Mouse (Mus musculus) T-cell, adult 2 months (primary cell): Measurements from ENCODE around the gene Hbq1b.

Source experiments
- DNase-seq: peaks from one replicate; pipeline ENCODE4 v3.0.0; 2022; ENCODE audit warnings: low spot score

The Hbq1b gene

DNA sequence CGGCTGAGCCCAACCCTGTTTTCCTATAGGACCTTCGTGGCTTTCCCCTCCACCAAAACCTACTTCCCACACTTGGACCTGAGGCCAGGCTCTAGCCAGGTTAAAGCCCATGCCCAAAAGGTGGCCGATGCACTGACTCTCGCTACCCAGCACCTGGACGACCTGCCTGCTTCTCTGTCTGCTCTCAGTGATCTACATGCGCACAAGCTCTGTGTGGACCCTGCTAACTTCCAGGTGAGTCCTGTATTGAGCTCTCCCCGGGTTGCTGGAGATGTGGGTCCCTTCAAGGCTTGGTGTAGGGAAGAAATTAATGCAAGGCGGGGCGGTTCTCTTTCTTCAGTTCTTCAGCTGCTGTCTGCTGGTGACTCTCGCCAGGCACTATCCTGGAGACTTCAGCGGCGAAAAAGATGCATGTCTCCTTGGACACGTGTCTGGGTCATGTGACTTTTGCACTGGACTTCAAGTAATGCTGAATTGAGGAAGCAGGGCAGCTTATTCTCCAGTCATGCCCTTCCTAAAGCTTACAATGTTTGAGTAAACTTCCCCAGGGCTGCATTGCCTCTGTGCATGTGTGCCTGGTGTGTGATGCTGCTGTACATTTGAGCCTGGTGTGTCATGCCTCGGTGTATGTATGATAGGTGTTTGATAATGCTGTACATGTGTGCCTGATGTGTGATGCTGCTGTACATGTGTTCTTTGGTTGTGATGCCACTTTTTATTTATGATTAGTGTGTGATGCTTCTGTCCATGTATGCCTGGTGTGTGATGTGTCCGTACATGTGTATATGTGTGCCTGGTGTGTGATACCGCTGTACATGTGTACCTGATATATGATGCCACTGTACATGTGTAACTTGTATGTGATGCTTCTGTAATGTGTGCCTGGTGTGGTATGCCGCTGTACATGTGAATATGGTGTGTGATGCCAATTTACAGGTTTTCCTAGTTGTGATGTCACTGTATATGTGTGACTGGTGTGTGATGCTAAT lies 13.8 kb downstream of the Hbq1b start:
- no peak for DNase-seq

DNA sequence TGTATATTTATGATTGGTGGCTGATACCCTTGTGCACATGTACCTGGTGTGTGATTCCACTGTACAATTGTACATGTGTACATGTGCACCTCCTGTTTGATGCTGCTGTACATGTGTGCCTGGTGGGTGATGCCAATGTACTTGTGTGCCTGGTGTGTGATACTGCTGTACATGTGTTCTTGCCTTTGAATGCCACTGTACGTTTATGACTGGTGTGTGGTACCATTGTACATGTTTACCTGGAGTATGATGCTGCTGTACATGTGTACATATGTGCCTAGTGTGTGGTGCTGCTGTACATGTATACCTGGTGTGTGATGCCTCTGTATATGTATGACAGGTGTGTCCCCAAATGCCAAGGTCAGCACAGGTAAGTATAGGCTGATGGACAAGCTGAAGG lies 14.7 kb downstream of the Hbq1b start:
- no peak for DNase-seq

DNA sequence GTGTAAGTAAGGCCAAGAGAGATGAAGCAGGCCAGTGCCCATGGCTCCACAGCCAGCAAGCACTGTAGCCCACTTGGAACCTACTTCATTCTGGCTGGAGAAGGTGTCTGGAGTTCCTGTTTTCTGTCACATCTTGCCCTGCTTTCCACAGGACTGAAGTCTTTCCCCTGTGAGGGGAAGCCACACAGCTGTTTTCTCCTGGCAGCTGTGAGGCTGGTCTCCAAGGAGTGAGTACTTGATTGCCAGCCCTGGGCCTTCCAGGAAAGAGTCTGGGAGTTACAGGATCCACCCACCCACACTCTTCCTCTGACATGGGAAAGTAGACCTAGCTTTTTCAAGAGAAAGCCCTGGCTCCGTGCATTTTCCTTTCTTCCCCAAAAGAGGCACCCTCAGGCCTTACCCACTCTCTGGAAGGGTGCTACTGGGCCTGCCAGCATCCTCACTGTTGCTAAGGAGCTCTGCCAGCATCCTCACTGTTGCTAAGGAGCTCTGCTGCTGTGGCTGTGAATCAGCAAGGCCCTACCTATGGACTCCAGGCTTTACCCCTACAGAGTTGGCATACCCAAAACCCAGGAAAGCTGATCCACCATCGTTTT lies 16.2 kb downstream of the Hbq1b start:
- DNase-seq = no peak

DNA sequence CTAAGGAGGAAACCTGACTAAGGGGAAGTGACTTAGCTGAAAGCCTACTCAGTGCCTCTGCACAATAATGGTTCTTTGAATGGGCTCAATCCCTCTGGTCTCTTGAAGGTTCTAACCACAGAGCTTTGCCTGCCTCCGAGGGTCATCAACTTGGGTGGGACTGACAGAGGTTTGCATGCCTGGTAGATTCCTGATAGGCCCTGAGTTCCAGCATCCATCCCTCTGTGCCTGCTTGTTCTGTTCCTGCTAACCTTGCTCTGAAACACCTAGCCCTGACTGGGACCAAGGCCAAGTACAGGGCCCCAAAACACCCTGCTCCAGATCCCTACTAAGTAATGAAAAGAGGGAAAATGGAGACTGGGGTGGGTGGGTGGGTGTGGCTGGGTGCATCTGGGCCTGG lies 16.7 kb downstream of the Hbq1b start:
- no peak for DNase-seq

DNA sequence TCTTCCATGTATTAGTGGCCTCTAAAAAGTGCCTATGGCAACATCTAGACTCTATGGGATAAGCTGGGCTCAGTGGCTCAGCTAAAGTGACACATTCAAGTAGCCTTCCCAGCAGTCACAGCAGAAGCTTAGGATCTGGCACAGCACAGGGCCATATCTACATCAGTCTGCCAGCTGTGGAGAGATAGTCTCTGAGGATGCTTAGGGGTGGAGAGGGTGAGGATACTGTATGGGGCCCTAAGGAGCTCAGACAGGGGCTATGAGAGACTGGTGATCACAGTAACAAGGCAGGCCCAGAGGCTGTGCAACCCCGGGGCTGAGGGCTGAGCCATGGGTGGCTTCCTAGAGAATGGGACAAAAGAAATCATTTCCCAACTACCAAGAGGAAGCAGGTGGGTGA lies 20.2 kb downstream of the Hbq1b start:
- no peak for DNase-seq

DNA sequence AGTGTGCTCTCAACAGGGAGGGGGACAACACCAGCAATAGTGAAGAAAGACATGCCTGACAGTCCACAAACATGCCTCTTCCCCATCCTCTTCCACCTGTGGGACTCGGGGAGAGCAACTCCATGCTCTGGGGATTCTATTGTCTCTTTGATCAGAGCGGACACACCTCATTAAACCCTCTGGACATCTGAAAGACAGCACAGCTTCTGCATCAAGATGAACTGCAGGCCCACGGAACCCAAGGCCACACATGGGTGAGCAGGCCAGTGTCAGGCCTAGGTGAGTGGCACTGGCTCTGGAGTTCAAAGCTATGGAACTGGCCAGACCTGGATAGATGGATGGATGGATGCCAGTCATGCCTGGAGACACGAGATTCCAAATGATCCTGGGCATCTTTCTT lies 22.7 kb downstream of the Hbq1b start:
- no peak for DNase-seq

DNA sequence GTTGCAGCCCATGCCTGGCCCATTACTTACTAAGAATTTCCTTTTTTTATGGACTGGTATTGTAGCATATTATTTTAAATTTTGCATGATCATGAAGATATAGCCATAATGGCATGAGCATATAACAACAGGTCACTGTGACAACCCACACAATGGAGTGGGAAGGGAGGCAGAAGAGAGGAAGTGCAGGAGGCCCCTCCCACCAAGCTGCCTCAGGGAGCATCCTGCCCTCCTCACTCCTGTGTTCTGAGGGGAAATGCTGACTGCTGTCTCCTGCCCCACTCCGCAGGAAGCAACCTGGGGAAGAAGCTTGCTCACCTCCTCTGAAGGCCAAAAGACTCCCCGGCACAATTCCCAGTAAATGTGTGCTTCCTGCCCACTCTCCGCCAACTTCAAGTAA lies 23.2 kb downstream of the Hbq1b start:
- no peak for DNase-seq

DNA sequence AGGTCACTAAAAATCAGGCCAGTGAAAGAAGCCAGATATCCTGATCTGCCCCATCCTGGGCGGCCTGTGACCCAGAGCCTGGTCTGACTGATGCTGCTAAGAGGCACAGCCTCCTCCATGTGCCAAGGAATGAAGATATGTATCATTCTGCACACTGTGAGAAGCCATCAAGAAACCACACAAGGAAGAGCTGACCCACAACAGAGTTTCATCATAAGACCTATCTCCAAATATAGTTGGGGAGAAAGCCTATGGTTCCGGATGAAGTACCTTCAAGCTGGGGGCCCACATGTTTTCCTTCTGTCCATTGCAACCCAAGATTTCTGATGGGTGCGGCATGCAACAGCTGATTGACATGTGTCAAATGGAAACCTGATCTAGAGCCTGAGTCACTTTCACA lies 29.2 kb downstream of the Hbq1b start:
- DNase-seq = no peak

DNA sequence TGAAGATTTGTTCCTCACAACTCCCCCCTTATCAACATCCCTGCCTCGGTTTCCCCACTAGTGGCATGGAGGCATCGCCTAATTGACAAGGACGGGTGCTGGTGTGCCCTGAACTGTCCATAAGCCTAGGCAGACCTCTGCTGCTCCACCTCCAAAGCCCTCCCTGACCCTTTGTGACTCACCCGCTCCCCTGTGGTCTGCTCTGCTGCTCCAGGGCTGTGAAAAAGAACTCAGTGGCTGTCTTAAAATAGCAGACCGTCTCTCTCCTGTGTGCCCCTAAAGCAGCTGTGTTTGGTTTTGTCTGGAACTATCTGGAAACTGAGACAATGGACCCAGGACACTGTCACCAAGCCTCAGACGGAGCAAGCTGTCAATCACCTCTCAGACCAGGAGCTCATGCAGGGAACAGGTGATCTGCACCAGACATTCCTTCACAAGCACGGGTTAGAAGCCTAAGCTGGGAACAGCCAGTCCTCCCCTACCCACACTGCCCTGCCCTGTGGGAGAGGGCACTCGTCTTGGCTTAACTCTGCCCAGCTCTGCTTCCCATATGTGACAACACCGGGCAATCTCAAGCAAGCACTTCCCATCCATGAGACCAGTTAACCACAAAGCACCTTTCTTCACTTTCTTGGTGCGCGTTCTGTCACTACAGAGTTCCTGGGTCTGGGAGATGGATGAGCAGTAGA lies 33.9 kb downstream of the Hbq1b start:
- DNase-seq = no peak

DNA sequence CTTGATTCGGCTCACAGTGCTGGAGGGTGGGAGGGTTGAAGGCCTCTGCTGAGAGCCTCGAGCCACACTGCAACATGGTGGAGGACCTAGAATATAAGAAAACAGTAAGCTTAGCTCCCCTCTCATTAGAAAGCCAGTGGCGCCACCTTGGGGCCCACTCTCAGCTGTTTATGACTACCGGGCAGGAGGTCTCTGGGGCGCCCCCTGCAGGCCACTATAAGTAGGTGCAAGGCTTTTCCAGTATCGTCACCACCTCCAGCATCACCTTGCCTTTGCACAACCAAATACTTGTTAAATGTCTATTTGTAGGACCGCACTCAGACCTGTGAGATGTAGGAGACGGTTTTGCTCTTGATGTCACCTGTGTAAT lies 34.4 kb downstream of the Hbq1b start:
- DNase-seq = peak; percentile 55

DNA sequence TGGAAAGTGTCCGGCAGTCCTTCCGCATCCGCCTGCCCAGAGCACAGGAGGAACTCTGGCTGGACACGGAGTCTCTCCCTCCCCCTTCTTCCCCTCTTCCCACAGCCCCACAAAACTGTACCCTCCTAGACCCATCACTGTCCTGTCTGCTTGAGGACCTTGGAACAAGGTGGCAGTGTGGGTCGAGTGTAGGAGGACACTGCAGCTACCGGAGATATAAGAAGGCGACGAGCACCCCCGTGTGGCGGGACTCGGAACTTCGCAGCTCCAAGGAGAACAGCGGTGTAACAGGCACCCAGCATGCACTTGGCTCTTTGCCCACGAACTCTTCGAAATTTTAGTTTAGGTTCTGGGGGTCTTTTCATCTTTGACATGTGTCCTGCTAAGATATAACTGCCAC lies 37.8 kb downstream of the Hbq1b start:
- DNase-seq = peak; percentile 75

DNA sequence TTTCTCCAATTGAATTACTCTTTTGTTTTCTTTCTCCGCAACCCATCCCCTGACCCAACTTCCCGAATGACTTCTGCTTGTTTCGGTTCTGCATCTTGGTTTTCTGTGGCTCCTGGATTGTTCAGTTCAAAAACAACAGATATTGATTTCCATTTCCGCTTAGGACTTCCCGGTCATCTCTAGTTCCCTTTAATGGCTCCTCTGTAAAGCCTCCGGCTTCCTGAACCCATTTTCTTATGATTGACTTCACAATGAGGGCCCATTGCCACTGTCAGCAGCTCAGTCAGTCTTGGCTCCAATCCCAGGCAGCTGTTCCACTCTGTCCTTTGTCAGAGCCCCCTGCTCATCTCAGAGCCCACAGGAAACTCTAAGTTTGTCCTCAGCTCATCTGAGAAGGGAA lies 44.3 kb downstream of the Hbq1b start:
- DNase-seq = no peak

DNA sequence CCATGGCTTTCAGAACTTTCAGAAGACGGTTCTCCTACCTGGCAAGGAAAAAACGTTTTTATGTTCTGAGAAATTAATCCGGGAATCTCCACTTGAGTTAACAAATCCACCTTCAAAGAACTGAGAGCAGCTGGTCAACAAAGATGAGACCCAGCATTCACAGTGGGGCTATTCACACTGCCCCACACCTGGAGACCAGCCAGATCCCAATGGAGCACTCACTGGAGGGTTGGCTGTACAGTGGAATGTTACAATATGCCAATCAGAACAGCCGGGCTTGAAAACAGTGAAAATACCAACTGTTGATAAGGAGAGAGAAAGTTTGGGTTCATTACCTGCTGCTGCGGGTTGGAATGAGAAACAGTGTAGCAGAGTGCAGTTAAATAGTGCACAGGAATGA lies 45.1 kb downstream of the Hbq1b start:
- no peak for DNase-seq

DNA sequence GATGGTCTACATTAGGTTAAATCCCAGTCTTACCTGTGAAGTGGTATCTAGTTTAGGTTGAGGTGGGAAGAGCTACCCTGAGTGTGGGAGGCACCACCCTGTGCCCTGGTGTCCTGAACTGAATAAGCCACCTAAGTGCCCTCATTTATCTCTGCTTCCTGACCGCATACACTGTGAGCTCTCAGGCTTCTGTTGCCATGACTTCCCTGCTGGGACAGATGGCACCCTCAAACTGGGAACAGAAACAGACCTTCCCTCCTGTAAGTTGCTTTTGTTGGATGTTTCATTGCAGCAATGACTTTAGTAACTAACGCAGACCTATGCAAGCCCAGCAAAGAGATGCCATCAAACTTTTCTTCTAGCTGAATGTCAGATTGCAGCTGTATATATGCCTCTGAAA lies 46.5 kb downstream of the Hbq1b start:
- DNase-seq = no peak

DNA sequence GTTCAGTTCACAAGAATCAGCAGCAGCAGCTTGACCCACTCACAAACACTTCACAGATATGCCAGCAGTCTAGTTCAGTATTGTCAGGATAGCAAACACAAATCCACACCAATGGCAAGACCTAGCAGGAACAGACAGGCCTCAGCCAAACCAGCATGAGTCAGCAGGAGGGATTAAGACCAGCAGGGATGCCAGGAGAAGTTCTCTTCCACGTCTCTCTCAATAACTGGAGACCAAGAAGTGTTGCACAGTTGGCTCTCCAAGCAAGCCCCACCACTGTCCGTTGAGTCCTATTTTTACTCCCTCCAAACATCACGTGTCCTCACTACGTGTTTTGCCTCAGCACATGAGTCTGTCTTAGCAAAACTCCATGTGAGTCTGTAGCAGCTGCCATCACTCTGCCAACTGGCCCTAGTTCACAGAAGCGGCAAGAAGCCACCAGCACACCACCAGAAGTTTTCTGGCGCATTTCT lies 49.7 kb downstream of the Hbq1b start:
- no peak for DNase-seq
